Mouse (Mus musculus): ENCODE measurements at regions not wholly inside any gene's neighbourhood (a gene's known extent, or its start where the extent isn't known, plus 50 kb on each side); places are given as distances from the start of the nearest gene placed in this dataset.
A peak's percentile ranks its signal among the peaks of the same experiment; 100 is the strongest.

- Histone ChIP-seq H3K4me1 (ENCODE audit: control insufficient read depth, insufficient read depth, low read length) (no peaks in the 10 kb centered on the region), H3K4me3 (ENCODE audit: insufficient read depth, low read depth, low read length) (no peak overlapping the region), H3K27me3 (ENCODE audit: control insufficient read depth, insufficient read depth, low read length) (no peaks in the 10 kb centered on the region), H3K27ac (replicated peaks; ENCODE audit: insufficient read depth, low read depth, low read length) (no peak overlapping the region), H3K9ac (ENCODE audit: low read depth, low read length) (no peak overlapping the region), H3K36me3 (ENCODE audit: control insufficient read depth, insufficient read depth, low read length) (no peaks in the 10 kb centered on the region), H3K79me2 (ENCODE audit: control insufficient read depth, insufficient read depth, low read length) (no peaks in the 10 kb centered on the region)
- no peak for DNase-seq (ENCODE audit: extremely low read depth, low read depth, low spot score)
- TF ChIP-seq POLR2A (IDR thresholded peaks at IDR 0.05; ENCODE audit: extremely low read depth, insufficient read depth, low read length) (no peak), CTCF (IDR thresholded peaks at IDR 0.05; ENCODE audit: low read depth, low read length) (no peak)
Observed at GRCm38 (mm10) chr3:37968654-37969053, 244.4 kb upstream of the Gm5148 start.

GRCm38 (mm10) chr3:37965221-37965620 lies 240.9 kb upstream of the Gm5148 start:
- Histone ChIP-seq H3K4me1 (ENCODE audit: control insufficient read depth, insufficient read depth, low read length) (peaks cover 3% of the 10 kb centered on the region; the same call in 1 of the 2 replicates), H3K4me3 (ENCODE audit: insufficient read depth, low read depth, low read length) (no peak overlapping the region), H3K27ac (replicated peaks; ENCODE audit: insufficient read depth, low read depth, low read length) (no peak overlapping the region), H3K79me2 (ENCODE audit: control insufficient read depth, insufficient read depth, low read length) (no peaks in the 10 kb centered on the region), H3K9ac (ENCODE audit: low read depth, low read length) (no peak overlapping the region), H3K27me3 (ENCODE audit: control insufficient read depth, insufficient read depth, low read length) (no peaks in the 10 kb centered on the region), H3K36me3 (ENCODE audit: control insufficient read depth, insufficient read depth, low read length) (no peaks in the 10 kb centered on the region)
- TF ChIP-seq POLR2A (IDR thresholded peaks at IDR 0.05; ENCODE audit: extremely low read depth, insufficient read depth, low read length): no peak
- no peak for TF ChIP-seq CTCF (IDR thresholded peaks at IDR 0.05; ENCODE audit: low read depth, low read length)
- WGBS: 93% methylated on average over 4 of the region's 4 CpGs
- DNase-seq (ENCODE audit: extremely low read depth, low read depth, low spot score): no peak

- TF ChIP-seq POLR2A (IDR thresholded peaks at IDR 0.05; ENCODE audit: extremely low read depth, insufficient read depth, low read length) (no peak), CTCF (IDR thresholded peaks at IDR 0.05; ENCODE audit: low read depth, low read length) (no peak)
- DNase-seq (ENCODE audit: extremely low read depth, low read depth, low spot score): no peak
Observed at GRCm38 (mm10) chr3:37964083-37964482, 239.8 kb upstream of the Gm5148 start.

GRCm38 (mm10) chr3:37962811-37963210 lies 238.5 kb upstream of the Gm5148 start:
- no peak overlapping the region for H3K9ac ChIP-seq (ENCODE audit: low read depth, low read length)
- H3K27ac ChIP-seq (replicated peaks; ENCODE audit: insufficient read depth, low read depth, low read length): no peak overlapping the region
- peaks cover 3% of the 10 kb centered on the region; the same call in 1 of the 2 replicates for H3K4me1 ChIP-seq (ENCODE audit: control insufficient read depth, insufficient read depth, low read length)
- no peaks in the 10 kb centered on the region for H3K79me2 ChIP-seq (ENCODE audit: control insufficient read depth, insufficient read depth, low read length)
- no peaks in the 10 kb centered on the region for H3K27me3 ChIP-seq (ENCODE audit: control insufficient read depth, insufficient read depth, low read length)
- H3K4me3 ChIP-seq (ENCODE audit: insufficient read depth, low read depth, low read length): no peak overlapping the region
- no peaks in the 10 kb centered on the region for H3K36me3 ChIP-seq (ENCODE audit: control insufficient read depth, insufficient read depth, low read length)
- DNase-seq (ENCODE audit: extremely low read depth, low read depth, low spot score): no peak
- TF ChIP-seq CTCF (IDR thresholded peaks at IDR 0.05; ENCODE audit: low read depth, low read length) (no peak), POLR2A (IDR thresholded peaks at IDR 0.05; ENCODE audit: extremely low read depth, insufficient read depth, low read length) (no peak)
- WGBS: 44% methylated on average over 8 of the region's 8 CpGs

More at GRCm38 (mm10) chr3:37964083-37964482, 239.8 kb upstream of the Gm5148 start:
- no peak overlapping the region for H3K27ac ChIP-seq (replicated peaks; ENCODE audit: insufficient read depth, low read depth, low read length)
- H3K79me2 ChIP-seq (ENCODE audit: control insufficient read depth, insufficient read depth, low read length): no peaks in the 10 kb centered on the region
- 93% methylated on average over 5 of the region's 5 CpGs for WGBS
- H3K27me3 ChIP-seq (ENCODE audit: control insufficient read depth, insufficient read depth, low read length): no peaks in the 10 kb centered on the region
- peaks cover 3% of the 10 kb centered on the region; the same call in 1 of the 2 replicates for H3K4me1 ChIP-seq (ENCODE audit: control insufficient read depth, insufficient read depth, low read length)
- no peak overlapping the region for H3K4me3 ChIP-seq (ENCODE audit: insufficient read depth, low read depth, low read length)
- H3K36me3 ChIP-seq (ENCODE audit: control insufficient read depth, insufficient read depth, low read length): no peaks in the 10 kb centered on the region
- no peak overlapping the region for H3K9ac ChIP-seq (ENCODE audit: low read depth, low read length)

- Histone ChIP-seq H3K27me3 (ENCODE audit: control insufficient read depth, insufficient read depth, low read length) (no peaks in the 10 kb centered on the region), H3K4me3 (ENCODE audit: insufficient read depth, low read depth, low read length) (no peak overlapping the region), H3K36me3 (ENCODE audit: control insufficient read depth, insufficient read depth, low read length) (no peaks in the 10 kb centered on the region), H3K79me2 (ENCODE audit: control insufficient read depth, insufficient read depth, low read length) (no peaks in the 10 kb centered on the region), H3K9ac (ENCODE audit: low read depth, low read length) (no peak overlapping the region), H3K4me1 (ENCODE audit: control insufficient read depth, insufficient read depth, low read length) (peaks cover 3% of the 10 kb centered on the region; the same call in 1 of the 2 replicates), H3K27ac (replicated peaks; ENCODE audit: insufficient read depth, low read depth, low read length) (no peak overlapping the region)
- peak; percentile 78 for DNase-seq (ENCODE audit: extremely low read depth, low read depth, low spot score)
- WGBS: 28% methylated on average over 12 of the region's 12 CpGs
- TF ChIP-seq CTCF (IDR thresholded peaks at IDR 0.05; ENCODE audit: low read depth, low read length) (no peak), POLR2A (IDR thresholded peaks at IDR 0.05; ENCODE audit: extremely low read depth, insufficient read depth, low read length) (no peak)
Observed at GRCm38 (mm10) chr3:37962043-37962810, 237.9 kb upstream of the Gm5148 start.

- WGBS: 79% methylated on average over 6 of the region's 6 CpGs
- Histone ChIP-seq H3K27ac (replicated peaks; ENCODE audit: insufficient read depth, low read depth, low read length) (no peak overlapping the region), H3K9ac (ENCODE audit: low read depth, low read length) (no peak overlapping the region), H3K4me1 (ENCODE audit: control insufficient read depth, insufficient read depth, low read length) (peaks cover 3% of the 10 kb centered on the region; the same call in 1 of the 2 replicates), H3K36me3 (ENCODE audit: control insufficient read depth, insufficient read depth, low read length) (no peaks in the 10 kb centered on the region), H3K4me3 (ENCODE audit: insufficient read depth, low read depth, low read length) (no peak overlapping the region), H3K79me2 (ENCODE audit: control insufficient read depth, insufficient read depth, low read length) (no peaks in the 10 kb centered on the region), H3K27me3 (ENCODE audit: control insufficient read depth, insufficient read depth, low read length) (no peaks in the 10 kb centered on the region)
- no peak for DNase-seq (ENCODE audit: extremely low read depth, low read depth, low spot score)
- TF ChIP-seq CTCF (IDR thresholded peaks at IDR 0.05; ENCODE audit: low read depth, low read length): no peak
- TF ChIP-seq POLR2A (IDR thresholded peaks at IDR 0.05; ENCODE audit: extremely low read depth, insufficient read depth, low read length): no peak
Observed at GRCm38 (mm10) chr3:37958361-37958978, 234.2 kb upstream of the Gm5148 start.
